Mouse (Mus musculus) lung, postnatal 0 days (tissue): ENCODE data around the gene H1f0.

Experiments used
- CTCF ChIP-seq: IDR thresholded peaks from 2 replicates; pipeline ENCODE4 v1.5.1; 2016; ENCODE audit warnings: antibody characterized with exemption, mild to moderate bottlenecking
- EP300 ChIP-seq: IDR thresholded peaks from 2 replicates; pipeline ENCODE4 v1.6.1; 2016; ENCODE audit warnings: antibody characterized with exemption, mild to moderate bottlenecking, control low read depth

DNA sequence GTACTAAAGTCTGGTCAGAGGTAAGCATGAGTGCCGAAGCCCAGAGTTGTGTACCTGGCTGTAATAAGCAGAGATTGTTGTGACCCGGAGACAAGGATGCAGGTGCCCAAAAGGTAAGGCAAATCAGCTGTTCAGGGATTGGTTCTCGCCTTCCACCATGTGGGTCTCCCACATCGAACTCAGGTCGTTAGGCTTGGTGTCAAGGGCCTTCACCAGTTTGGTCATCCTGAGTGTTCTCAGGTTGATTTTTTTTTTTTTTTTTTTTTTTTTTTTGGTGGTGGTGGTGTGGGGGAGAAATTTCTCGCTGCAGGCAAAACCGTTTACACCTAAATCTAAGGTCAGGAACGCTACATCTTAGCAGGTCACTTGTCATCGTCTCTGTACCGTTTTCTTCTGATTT is 46.2 kb downstream of the H1f0 start:
- TF ChIP-seq EP300 (no peak), CTCF (no peak)
